ENCODE assay signal across 12 mouse cellular contexts in genomic region chr5:53187245-53187644, GRCm38 (mm10). TPM values are rescaled to one million over a fixed set of nuclear protein-coding genes. Genes with fewer than 3 reads are reported as not detected.
DNase-seq lines count a peak whose midpoint lies in the region; ATAC-seq and TF ChIP-seq lines count a peak whose summit lies in the region.
"Had no signal": no experiment of that assay in that cellular context is flagged by ENCODE, and none has a peak within 500 bp of the region (broad histone marks: within the 10 kb centered on the region; RNA-seq: fewer than 3 reads in every experiment).

No protein-coding gene starts in this region.

- WGBS in forebrain, postnatal 0 days = 55% methylated on average over 10 of the region's 10 CpGs
- WGBS in forebrain, embryonic 11.5 days = 87% methylated on average over 10 of the region's 10 CpGs
- 28% methylated on average over 10 of the region's 10 CpGs for WGBS in intestine, postnatal 0 days

- H3K9me3 ChIP-seq in forebrain, postnatal 0 days (ENCODE audit: low read length) = no peaks in the 10 kb centered on the region
- no peaks in the 10 kb centered on the region for H3K9me3 ChIP-seq in forebrain, embryonic 11.5 days (ENCODE audit: control insufficient read depth, low read length)
- no peaks in the 10 kb centered on the region for H3K9me3 ChIP-seq in intestine, postnatal 0 days (ENCODE audit: control insufficient read depth)
- H3K9me3 ChIP-seq: embryonic facial prominence, embryonic 10.5 days; stomach, embryonic 15.5 days had no signal

- H3K27ac ChIP-seq in forebrain, postnatal 0 days (ENCODE audit: low read depth, low read length) = 0 out of 2 replicates have a peak overlapping the region, but pooled peaks have one; percentile 16
- no peak overlapping the region for H3K27ac ChIP-seq in forebrain, embryonic 11.5 days (ENCODE audit: low read depth, low read length)
- H3K27ac ChIP-seq in layer of hippocampus, adult 2 months = peak overlapping the region; percentile 36; the same call in 1 of the 2 replicates
- H3K27ac ChIP-seq in intestine, postnatal 0 days (ENCODE audit: low read depth, low read length) = 0 out of 2 replicates have a peak overlapping the region, but pooled peaks have one; percentile 29
- H3K27ac ChIP-seq: embryonic facial prominence, embryonic 10.5 days; stomach, embryonic 15.5 days had no signal

- no peak for TF ChIP-seq CTCF in forebrain, postnatal 0 days (IDR thresholded peaks at IDR 0.05; ENCODE audit: low read depth)
- TF ChIP-seq CTCF in layer of hippocampus, adult 2 months (conservative IDR thresholded peaks at IDR 0.05) = no peak
- no peak for TF ChIP-seq CTCF in intestine, postnatal 0 days (IDR thresholded peaks at IDR 0.05; ENCODE audit: low read depth)

- peaks cover 15% of the 10 kb centered on the region; the same call in 1 of the 2 replicates for H3K4me1 ChIP-seq in forebrain, postnatal 0 days (ENCODE audit: insufficient read depth)
- 0 out of 2 replicates have a peak, but pooled peaks cover 6% of the 10 kb centered on the region for H3K4me1 ChIP-seq in forebrain, embryonic 11.5 days (replicated peaks; ENCODE audit: control insufficient read depth, insufficient read depth, low read length)
- H3K4me1 ChIP-seq in intestine, postnatal 0 days (replicated peaks; ENCODE audit: control insufficient read depth, insufficient read depth, low read length) = peaks cover 4% of the 10 kb centered on the region; the same call in 1 of the 2 replicates
- H3K4me1 ChIP-seq: embryonic facial prominence, embryonic 10.5 days; stomach, embryonic 15.5 days had no signal

- intact Hi-C loops in gastrocnemius, postnatal 14 days (cut with DNase I; ENCODE audit: low total_unique reads) = no loop called here

- no peak overlapping the region for H3K9ac ChIP-seq in forebrain, postnatal 0 days
- no peak overlapping the region for H3K9ac ChIP-seq in forebrain, embryonic 11.5 days (ENCODE audit: low read length)
- H3K9ac ChIP-seq in intestine, postnatal 0 days (ENCODE audit: low read depth, low read length) = no peak overlapping the region
- H3K9ac ChIP-seq: stomach, embryonic 15.5 days had no signal

- no peaks in the 10 kb centered on the region for H3K27me3 ChIP-seq in forebrain, postnatal 0 days (ENCODE audit: insufficient read depth, low read length)
- H3K27me3 ChIP-seq in forebrain, embryonic 11.5 days (ENCODE audit: control insufficient read depth, insufficient read depth, low read length) = no peaks in the 10 kb centered on the region
- no peaks in the 10 kb centered on the region for H3K27me3 ChIP-seq in intestine, postnatal 0 days (replicated peaks; ENCODE audit: control insufficient read depth, insufficient read depth, low read length)
- H3K27me3 ChIP-seq: stomach, embryonic 15.5 days had no signal

- H3K36me3 ChIP-seq in forebrain, postnatal 0 days (ENCODE audit: insufficient read depth) = 0 out of 2 replicates have a peak, but pooled peaks cover 2% of the 10 kb centered on the region
- no peaks in the 10 kb centered on the region for H3K36me3 ChIP-seq in forebrain, embryonic 11.5 days (ENCODE audit: control insufficient read depth, insufficient read depth, low read length)
- H3K36me3 ChIP-seq in intestine, postnatal 0 days (ENCODE audit: control insufficient read depth, insufficient read depth) = no peaks in the 10 kb centered on the region
- H3K36me3 ChIP-seq: embryonic facial prominence, embryonic 10.5 days; stomach, embryonic 15.5 days had no signal

- H3K4me2 ChIP-seq in forebrain, postnatal 0 days (ENCODE audit: low read depth) = no peak overlapping the region
- no peak overlapping the region for H3K4me2 ChIP-seq in forebrain, embryonic 11.5 days (ENCODE audit: low read depth, low read length, severe bottlenecking)
- no peak overlapping the region for H3K4me2 ChIP-seq in intestine, postnatal 0 days (replicated peaks; ENCODE audit: low read depth)
- H3K4me2 ChIP-seq: heart, embryonic 11.5 days; stomach, embryonic 15.5 days had no signal

- ATAC-seq in forebrain, postnatal 0 days = peak; percentile 79
- ATAC-seq in forebrain, embryonic 11.5 days (replicated peaks; ENCODE audit: low FRiP score) = no peak
- ATAC-seq in intestine, postnatal 0 days = peak; percentile 73
- ATAC-seq in CD4-positive, CD25-positive, alpha-beta regulatory T cell, adult 4 months = no peak
- ATAC-seq: inflammation-experienced regulatory T-cells, adult 6 months had no signal

- H3K4me3 ChIP-seq in forebrain, postnatal 0 days (ENCODE audit: low read depth, low read length) = no peak overlapping the region
- H3K4me3 ChIP-seq in forebrain, embryonic 11.5 days (ENCODE audit: low read depth, low read length) = no peak overlapping the region
- no peak overlapping the region for H3K4me3 ChIP-seq in layer of hippocampus, adult 2 months
- no peak overlapping the region for H3K4me3 ChIP-seq in intestine, postnatal 0 days (ENCODE audit: low read depth, low read length)
- H3K4me3 ChIP-seq: embryonic facial prominence, embryonic 10.5 days; stomach, embryonic 15.5 days had no signal

- peak; percentile 55 for DNase-seq in forebrain, postnatal 0 days
- no peak for DNase-seq in forebrain, embryonic 11.5 days (ENCODE audit: low spot score)
- DNase-seq in layer of hippocampus, adult 2 months (ENCODE audit: low spot score in 2 of 2) = peak; percentile 26 to 42
- no peak for DNase-seq in layer of hippocampus, adult 9-10 months (ENCODE audit: low spot score)
- DNase-seq in adrenal gland, postnatal 14 days = peak; percentile 58
- no peak for DNase-seq in gastrocnemius, postnatal 14 days

RNA-seq across cellular contexts. Expression of gene Sel1l3, which starts 26.5 kb away (rescaled TPM):
- 28.7 and 28.8 TPM in 2 replicates for total RNA-seq in forebrain, postnatal 0 days (2014; rRNA removed)
- polyA plus RNA-seq in forebrain, postnatal 0 days (2015; fragmentation: Nextera tagmentation; extraction: Ambion mirVana) = 5.7 and 6.2 TPM in 2 replicates
- polyA plus RNA-seq in forebrain, embryonic 11.5 days (2014; fragmentation: Nextera tagmentation; extraction: Ambion mirVana) = 9.1 and 10.4 TPM in 2 replicates
- total RNA-seq in layer of hippocampus, adult 2 months (2021) = 10 to 100 TPM; 38.3 to 40.7 TPM
- total RNA-seq in adrenal gland, postnatal 14 days (2021) = 2.9 and 3.0 TPM in 2 replicates
- polyA plus RNA-seq in intestine, postnatal 0 days (2015; fragmentation: Nextera tagmentation; extraction: Ambion mirVana) = 16.2 and 17.2 TPM in 2 replicates
- 10 to 100 TPM; 65.3 to 75.4 TPM for total RNA-seq in gastrocnemius, postnatal 14 days (2021)
- polyA plus RNA-seq in CD4-positive, CD25-positive, alpha-beta regulatory T cell, adult 4 months (2017; shearing (Covaris generic)) = under 1 TPM in 1 of 2 experiments, not detected in 1; 0.09 TPM

Comparison
In these comparisons a context has a peak if more than half of its experiments do, and no peak if none do; other contexts are left out.
1. ATAC-seq: peak in forebrain, postnatal 0 days (single experiment) and intestine, postnatal 0 days (single experiment); none in forebrain, embryonic 11.5 days (single experiment) and CD4-positive, CD25-positive, alpha-beta regulatory T cell, adult 4 months (single experiment).
2. DNase-seq: peak in forebrain, postnatal 0 days (single experiment), layer of hippocampus, adult 2 months (2 of 2) and adrenal gland, postnatal 14 days (single experiment); none in forebrain, embryonic 11.5 days (single experiment), layer of hippocampus, adult 9-10 months (single experiment) and gastrocnemius, postnatal 14 days (single experiment).